Mouse (Mus musculus): Measurements from ENCODE around the gene 4921517D22Rik. TPM values are rescaled to one million over a fixed set of nuclear protein-coding genes. Genes with fewer than 3 reads are reported as not detected.
A peak's percentile ranks its signal among the peaks of the same experiment; 100 is the strongest.
"Not testable (repeated sequence)": the region's sequence is repeated elsewhere in the genome, so short reads cannot be mapped to it uniquely, and the experiment has no call there.

Gene 4921517D22Rik
- polyA plus RNA-seq, 1 experiment from 2014 or later = not detected

- Histone ChIP-seq H3K27ac (ENCODE audit: low read depth, low read length) (no peak overlapping the region), H3K4me1 (ENCODE audit: control insufficient read depth, insufficient read depth, low read length) (no peaks in the 10 kb centered on the region), H3K9me3 (ENCODE audit: control insufficient read depth, low read length) (no peaks in the 10 kb centered on the region), H3K36me3 (ENCODE audit: control insufficient read depth, insufficient read depth, low read length) (no peaks in the 10 kb centered on the region), H3K9ac (ENCODE audit: low read length) (no peak overlapping the region), H3K27me3 (ENCODE audit: control insufficient read depth, insufficient read depth, low read length) (no peaks in the 10 kb centered on the region), H3K4me2 (ENCODE audit: low read depth) (no peak overlapping the region), H3K4me3 (ENCODE audit: low read depth, low read length) (no peak overlapping the region)
- ATAC-seq (ENCODE audit: insufficient read depth, low FRiP score, low TSS enrichment) (no peak), DNase-seq (ENCODE audit: low spot score) (peak; percentile 29)
- 72% methylated on average over 12 of the region's 12 CpGs for WGBS
Measured at GRCm38 (mm10) chr13:59704562-59704961, 10.7 kb upstream of the 4921517D22Rik start.

GRCm38 (mm10) chr13:59703514-59703913 lies 9.6 kb upstream of the 4921517D22Rik start:
- WGBS = 86% methylated on average over 12 of the region's 12 CpGs
- no peak overlapping the region for H3K4me2 ChIP-seq (ENCODE audit: low read depth)

GRCm38 (mm10) chr13:59700137-59700536 lies 6.2 kb upstream of the 4921517D22Rik start:
- DNase-seq (ENCODE audit: low spot score) = peak; percentile 5
- not testable (repeated sequence) for H3K27ac ChIP-seq (ENCODE audit: low read depth, low read length); H3K9me3 ChIP-seq (ENCODE audit: control insufficient read depth, low read length); H3K27me3 ChIP-seq (ENCODE audit: control insufficient read depth, insufficient read depth, low read length); H3K9ac ChIP-seq (ENCODE audit: low read length); H3K4me3 ChIP-seq (ENCODE audit: low read depth, low read length); ATAC-seq (ENCODE audit: insufficient read depth, low FRiP score, low TSS enrichment); H3K4me2 ChIP-seq (ENCODE audit: low read depth); H3K4me1 ChIP-seq (ENCODE audit: control insufficient read depth, insufficient read depth, low read length); H3K36me3 ChIP-seq (ENCODE audit: control insufficient read depth, insufficient read depth, low read length)
- 64% methylated on average over 1 of the region's 1 CpGs for WGBS

More at GRCm38 (mm10) chr13:59703514-59703913, 9.6 kb upstream of the 4921517D22Rik start:
- DNase-seq (ENCODE audit: low spot score) = no peak
- no peak overlapping the region for H3K4me3 ChIP-seq (ENCODE audit: low read depth, low read length)
- H3K4me1 ChIP-seq (ENCODE audit: control insufficient read depth, insufficient read depth, low read length) = no peaks in the 10 kb centered on the region
- no peaks in the 10 kb centered on the region for H3K27me3 ChIP-seq (ENCODE audit: control insufficient read depth, insufficient read depth, low read length)
- no peaks in the 10 kb centered on the region for H3K36me3 ChIP-seq (ENCODE audit: control insufficient read depth, insufficient read depth, low read length)
- H3K9ac ChIP-seq (ENCODE audit: low read length) = no peak overlapping the region
- no peak overlapping the region for H3K27ac ChIP-seq (ENCODE audit: low read depth, low read length)
- ATAC-seq (ENCODE audit: insufficient read depth, low FRiP score, low TSS enrichment) = no peak
- H3K9me3 ChIP-seq (ENCODE audit: control insufficient read depth, low read length) = no peaks in the 10 kb centered on the region

- Histone ChIP-seq H3K36me3 (ENCODE audit: control insufficient read depth, insufficient read depth, low read length) (no peaks in the 10 kb centered on the region), H3K9ac (ENCODE audit: low read length) (no peak overlapping the region), H3K4me1 (ENCODE audit: control insufficient read depth, insufficient read depth, low read length) (no peaks in the 10 kb centered on the region), H3K27ac (ENCODE audit: low read depth, low read length) (no peak overlapping the region), H3K4me3 (ENCODE audit: low read depth, low read length) (no peak overlapping the region), H3K4me2 (ENCODE audit: low read depth) (no peak overlapping the region), H3K9me3 (ENCODE audit: control insufficient read depth, low read length) (no peaks in the 10 kb centered on the region), H3K27me3 (ENCODE audit: control insufficient read depth, insufficient read depth, low read length) (no peaks in the 10 kb centered on the region)
- DNase-seq (ENCODE audit: low spot score) (no peak), ATAC-seq (ENCODE audit: insufficient read depth, low FRiP score, low TSS enrichment) (no peak)
- 94% methylated on average over 8 of the region's 8 CpGs for WGBS
Measured at GRCm38 (mm10) chr13:59699131-59699530, 5.2 kb upstream of the 4921517D22Rik start.

- 92% methylated on average over 7 of the region's 7 CpGs for WGBS
- no peaks in the 10 kb centered on the region for H3K27me3 ChIP-seq (ENCODE audit: control insufficient read depth, insufficient read depth, low read length)
- H3K9me3 ChIP-seq (ENCODE audit: control insufficient read depth, low read length) = no peaks in the 10 kb centered on the region
Measured at GRCm38 (mm10) chr13:59695781-59696180, 1.9 kb upstream of the 4921517D22Rik start.

GRCm38 (mm10) chr13:59691478-59691877 lies 2.4 kb downstream of the 4921517D22Rik start:
- DNase-seq (ENCODE audit: low spot score) (peak; percentile 31), ATAC-seq (ENCODE audit: insufficient read depth, low FRiP score, low TSS enrichment) (no peak)
- Histone ChIP-seq H3K36me3 (ENCODE audit: control insufficient read depth, insufficient read depth, low read length) (no peaks in the 10 kb centered on the region), H3K4me1 (ENCODE audit: control insufficient read depth, insufficient read depth, low read length) (no peaks in the 10 kb centered on the region), H3K9ac (ENCODE audit: low read length) (no peak overlapping the region), H3K4me3 (ENCODE audit: low read depth, low read length) (no peak overlapping the region), H3K4me2 (ENCODE audit: low read depth) (no peak overlapping the region), H3K27me3 (ENCODE audit: control insufficient read depth, insufficient read depth, low read length) (no peaks in the 10 kb centered on the region), H3K27ac (ENCODE audit: low read depth, low read length) (no peak overlapping the region), H3K9me3 (ENCODE audit: control insufficient read depth, low read length) (no peaks in the 10 kb centered on the region)
- 41% methylated on average over 10 of the region's 10 CpGs for WGBS

More at GRCm38 (mm10) chr13:59695781-59696180, 1.9 kb upstream of the 4921517D22Rik start:
- Histone ChIP-seq H3K4me3 (ENCODE audit: low read depth, low read length) (no peak overlapping the region), H3K4me1 (ENCODE audit: control insufficient read depth, insufficient read depth, low read length) (no peaks in the 10 kb centered on the region), H3K4me2 (ENCODE audit: low read depth) (no peak overlapping the region), H3K9ac (ENCODE audit: low read length) (no peak overlapping the region), H3K36me3 (ENCODE audit: control insufficient read depth, insufficient read depth, low read length) (no peaks in the 10 kb centered on the region), H3K27ac (ENCODE audit: low read depth, low read length) (no peak overlapping the region)
- no peak for ATAC-seq (ENCODE audit: insufficient read depth, low FRiP score, low TSS enrichment)
- no peak for DNase-seq (ENCODE audit: low spot score)

- H3K4me1 ChIP-seq (ENCODE audit: control insufficient read depth, insufficient read depth, low read length) = no peaks in the 10 kb centered on the region
- 79% methylated on average over 7 of the region's 7 CpGs for WGBS
- no peak for ATAC-seq (ENCODE audit: insufficient read depth, low FRiP score, low TSS enrichment)
Measured at GRCm38 (mm10) chr13:59690576-59690975, 3.3 kb downstream of the 4921517D22Rik start.

GRCm38 (mm10) chr13:59689843-59690242 lies 4.1 kb downstream of the 4921517D22Rik start:
- ATAC-seq (ENCODE audit: insufficient read depth, low FRiP score, low TSS enrichment) (no peak), DNase-seq (ENCODE audit: low spot score) (no peak)
- WGBS = 94% methylated on average over 3 of the region's 3 CpGs

More at GRCm38 (mm10) chr13:59690576-59690975, 3.3 kb downstream of the 4921517D22Rik start:
- no peak for DNase-seq (ENCODE audit: low spot score)
- Histone ChIP-seq H3K9me3 (ENCODE audit: control insufficient read depth, low read length) (no peaks in the 10 kb centered on the region), H3K27me3 (ENCODE audit: control insufficient read depth, insufficient read depth, low read length) (no peaks in the 10 kb centered on the region), H3K4me3 (ENCODE audit: low read depth, low read length) (no peak overlapping the region), H3K4me2 (ENCODE audit: low read depth) (no peak overlapping the region), H3K9ac (ENCODE audit: low read length) (no peak overlapping the region), H3K36me3 (ENCODE audit: control insufficient read depth, insufficient read depth, low read length) (no peaks in the 10 kb centered on the region), H3K27ac (ENCODE audit: low read depth, low read length) (no peak overlapping the region)

GRCm38 (mm10) chr13:59689313-59689712 lies 4.6 kb downstream of the 4921517D22Rik start:
- ATAC-seq (ENCODE audit: insufficient read depth, low FRiP score, low TSS enrichment) (no peak), DNase-seq (ENCODE audit: low spot score) (no peak)
- Histone ChIP-seq H3K36me3 (ENCODE audit: control insufficient read depth, insufficient read depth, low read length) (no peaks in the 10 kb centered on the region), H3K4me2 (ENCODE audit: low read depth) (no peak overlapping the region), H3K9me3 (ENCODE audit: control insufficient read depth, low read length) (no peaks in the 10 kb centered on the region), H3K27me3 (ENCODE audit: control insufficient read depth, insufficient read depth, low read length) (no peaks in the 10 kb centered on the region), H3K27ac (ENCODE audit: low read depth, low read length) (no peak overlapping the region), H3K9ac (ENCODE audit: low read length) (no peak overlapping the region), H3K4me1 (ENCODE audit: control insufficient read depth, insufficient read depth, low read length) (no peaks in the 10 kb centered on the region), H3K4me3 (ENCODE audit: low read depth, low read length) (no peak overlapping the region)
- 90% methylated on average over 9 of the region's 9 CpGs for WGBS

More at GRCm38 (mm10) chr13:59689843-59690242, 4.1 kb downstream of the 4921517D22Rik start:
- Histone ChIP-seq H3K9me3 (ENCODE audit: control insufficient read depth, low read length) (no peaks in the 10 kb centered on the region), H3K27ac (ENCODE audit: low read depth, low read length) (no peak overlapping the region), H3K9ac (ENCODE audit: low read length) (no peak overlapping the region), H3K4me1 (ENCODE audit: control insufficient read depth, insufficient read depth, low read length) (no peaks in the 10 kb centered on the region), H3K4me3 (ENCODE audit: low read depth, low read length) (no peak overlapping the region), H3K4me2 (ENCODE audit: low read depth) (no peak overlapping the region), H3K36me3 (ENCODE audit: control insufficient read depth, insufficient read depth, low read length) (no peaks in the 10 kb centered on the region), H3K27me3 (ENCODE audit: control insufficient read depth, insufficient read depth, low read length) (no peaks in the 10 kb centered on the region)
